Mouse (Mus musculus) lung, embryonic 14.5 days (tissue): ENCODE measurements at regions not wholly inside any gene's neighbourhood (a gene's known extent, or its start where the extent isn't known, plus 50 kb on each side); places are given as distances from the start of the nearest gene placed in this dataset.

Experiments
- ATAC-seq: fragments of 200-750 bp; cut with Nextera tagmentation; 2 replicates; pipeline ENCODE4 v1.8.0; 2017; ENCODE audit warnings: mild to moderate bottlenecking, moderate TSS enrichment, moderate library complexity; ENCODE audit not compliant: insufficient read depth
- DNase-seq: peaks from one replicate; pipeline ENCODE4 v3.0.0-alpha.2; 2015
- H3K27ac ChIP-seq: fragments of 300-500 bp; sonication (generic); 2 replicates; pipeline ENCODE4 v1.5.1; 2014; ENCODE audit warnings: low read depth, mild to moderate bottlenecking, moderate library complexity
- H3K27me3 ChIP-seq: fragments of 300-500 bp; sonication (generic); 2 replicates; pipeline ENCODE4 v1.6.1; 2014; ENCODE audit warnings: low read length, control low read depth; ENCODE audit not compliant: insufficient read depth
- H3K36me3 ChIP-seq: fragments of 300-500 bp; sonication (generic); 2 replicates; pipeline ENCODE4 v1.6.1; 2014; ENCODE audit warnings: control low read depth; ENCODE audit not compliant: insufficient read depth
- H3K4me1 ChIP-seq: fragments of 300-500 bp; sonication (generic); 2 replicates; pipeline ENCODE4 v1.6.1; 2014; ENCODE audit warnings: antibody characterized with exemption, control low read depth; ENCODE audit not compliant: insufficient read depth
- H3K4me2 ChIP-seq: fragments of 300-500 bp; sonication (generic); 2 replicates; pipeline ENCODE4 v1.6.1; 2014; ENCODE audit warnings: mild to moderate bottlenecking
- H3K4me3 ChIP-seq: fragments of 300-500 bp; sonication (generic); 2 replicates; pipeline ENCODE4 v1.5.1; 2014; ENCODE audit warnings: low read depth, low read length
- H3K9ac ChIP-seq: fragments of 300-500 bp; sonication (generic); 2 replicates; pipeline ENCODE4 v1.6.1; 2014
- H3K9me3 ChIP-seq: fragments of 300-500 bp; sonication (generic); 2 replicates; pipeline ENCODE4 v1.6.1; 2016; ENCODE audit warnings: low read depth, low read length, control low read depth
- CTCF ChIP-seq: IDR thresholded peaks from 2 replicates; pipeline ENCODE4 v1.5.1; 2016; ENCODE audit warnings: antibody characterized with exemption, low read depth
- WGBS: fragments of 180-500 bp; shearing (Covaris S2); extraction: QIAGEN DNeasy Blood & Tissue Kit; methylation state at CpG from one replicate; pipeline ENCODE4 v1.1.7; 2014; 5-methylcytosine and 5-hydroxymethylcytosine counted together

- Histone ChIP-seq H3K4me3 (no peak overlapping the region), H3K36me3 (no peaks in the 10 kb centered on the region), H3K9ac (no peak overlapping the region), H3K27ac (no peak overlapping the region), H3K27me3 (no peaks in the 10 kb centered on the region), H3K4me2 (no peak overlapping the region), H3K4me1 (no peaks in the 10 kb centered on the region), H3K9me3 (no peaks in the 10 kb centered on the region)
- TF ChIP-seq CTCF: no peak
- no peak for DNase-seq
- WGBS: 74% methylated on average over 2 of the region's 2 CpGs
- no peak for ATAC-seq
Observed at GRCm38 (mm10) chr12:68840156-68840555, 318.8 kb downstream of the Rps29 start.

- Histone ChIP-seq H3K4me1 (no peaks in the 10 kb centered on the region), H3K36me3 (no peaks in the 10 kb centered on the region), H3K27me3 (no peaks in the 10 kb centered on the region), H3K4me3 (no peak overlapping the region), H3K27ac (no peak overlapping the region), H3K9me3 (no peaks in the 10 kb centered on the region), H3K9ac (no peak overlapping the region), H3K4me2 (no peak overlapping the region)
- ATAC-seq (no peak), DNase-seq (no peak)
- WGBS: 73% methylated on average over 3 of the region's 3 CpGs
- no peak for TF ChIP-seq CTCF
Observed at GRCm38 (mm10) chr12:68836023-68836422, 323.0 kb downstream of the Rps29 start.

DNA sequence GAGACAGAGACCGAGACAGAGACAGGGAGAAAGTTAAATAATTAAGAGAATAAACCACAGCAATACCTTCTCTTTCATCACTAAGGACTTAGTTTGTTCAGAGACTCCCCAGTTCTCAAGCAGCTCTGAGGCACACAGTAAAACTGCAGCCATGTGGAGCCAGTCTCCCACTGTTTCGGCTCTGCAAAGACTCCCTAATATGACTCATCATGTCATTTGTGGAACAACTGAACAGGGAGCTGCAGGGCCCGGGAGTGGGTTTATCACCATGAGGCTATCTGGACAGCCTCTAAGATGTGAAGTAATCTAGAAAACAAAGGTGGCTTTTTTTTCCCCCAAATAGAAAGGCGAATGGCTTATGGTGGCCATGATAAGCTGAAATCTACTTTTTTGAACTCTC is 325.1 kb downstream of the Rps29 start:
- no peak overlapping the region for H3K9ac ChIP-seq
- no peak overlapping the region for H3K4me3 ChIP-seq
- 67% methylated on average over 4 of the region's 4 CpGs for WGBS
- H3K27me3 ChIP-seq: no peaks in the 10 kb centered on the region
- H3K36me3 ChIP-seq: no peaks in the 10 kb centered on the region
- H3K4me1 ChIP-seq: no peaks in the 10 kb centered on the region
- DNase-seq (no peak), ATAC-seq (no peak)
- no peaks in the 10 kb centered on the region for H3K9me3 ChIP-seq
- no peak overlapping the region for H3K4me2 ChIP-seq
- H3K27ac ChIP-seq: no peak overlapping the region
- no peak for TF ChIP-seq CTCF

GRCm38 (mm10) chr12:68829404-68829803 is 329.6 kb downstream of the Rps29 start:
- H3K27me3 ChIP-seq: no peaks in the 10 kb centered on the region
- H3K27ac ChIP-seq: no peak overlapping the region
- no peak overlapping the region for H3K4me3 ChIP-seq
- H3K4me2 ChIP-seq: no peak overlapping the region
- H3K9ac ChIP-seq: no peak overlapping the region
- 45% methylated on average over 3 of the region's 3 CpGs for WGBS
- no peaks in the 10 kb centered on the region for H3K36me3 ChIP-seq
- ATAC-seq: no peak
- no peaks in the 10 kb centered on the region for H3K9me3 ChIP-seq
- TF ChIP-seq CTCF: no peak
- no peak for DNase-seq
- H3K4me1 ChIP-seq: no peaks in the 10 kb centered on the region

GRCm38 (mm10) chr12:68827549-68828249 is 331.3 kb downstream of the Rps29 start:
- no peaks in the 10 kb centered on the region for H3K27me3 ChIP-seq
- no peak for DNase-seq
- 82% methylated on average over 9 of the region's 9 CpGs for WGBS
- TF ChIP-seq CTCF: no peak
- no peaks in the 10 kb centered on the region for H3K36me3 ChIP-seq
- H3K27ac ChIP-seq: no peak overlapping the region
- no peak overlapping the region for H3K9ac ChIP-seq
- H3K4me3 ChIP-seq: no peak overlapping the region
- H3K4me1 ChIP-seq: no peaks in the 10 kb centered on the region
- no peaks in the 10 kb centered on the region for H3K9me3 ChIP-seq
- ATAC-seq: no peak
- no peak overlapping the region for H3K4me2 ChIP-seq

- 65% methylated on average over 5 of the region's 5 CpGs for WGBS
- Histone ChIP-seq H3K4me2 (no peak overlapping the region), H3K36me3 (no peaks in the 10 kb centered on the region), H3K27ac (no peak overlapping the region), H3K4me1 (no peaks in the 10 kb centered on the region), H3K4me3 (no peak overlapping the region), H3K9me3 (no peaks in the 10 kb centered on the region), H3K9ac (no peak overlapping the region), H3K27me3 (no peaks in the 10 kb centered on the region)
- ATAC-seq (no peak), DNase-seq (no peak)
- TF ChIP-seq CTCF: no peak
Observed at GRCm38 (mm10) chr12:68794396-68794795, 364.6 kb downstream of the Rps29 start.

- WGBS: 90% methylated on average over 4 of the region's 4 CpGs
- ATAC-seq: no peak
Observed at GRCm38 (mm10) chr12:68783636-68784035, 375.4 kb downstream of the Rps29 start.

More at GRCm38 (mm10) chr12:68783636-68784035, 375.4 kb downstream of the Rps29 start:
- no peak for TF ChIP-seq CTCF
- Histone ChIP-seq H3K36me3 (no peaks in the 10 kb centered on the region), H3K27ac (no peak overlapping the region), H3K4me3 (no peak overlapping the region), H3K4me2 (no peak overlapping the region), H3K9ac (no peak overlapping the region), H3K27me3 (no peaks in the 10 kb centered on the region), H3K4me1 (no peaks in the 10 kb centered on the region), H3K9me3 (no peaks in the 10 kb centered on the region)
- DNase-seq: no peak
